Mouse (Mus musculus) lung, adult 10 weeks (tissue): Measurements from ENCODE around the gene Gm853. TPM values are rescaled to one million over a fixed set of nuclear protein-coding genes. Genes with fewer than 3 reads are reported as not detected.

Experiments used
- polyA plus RNA-seq: library from polyadenylated mRNA; stranded (reverse); fragments of 350-450 nt; fragmentation: Illumina TruSeq; extraction: RNeasy Lipid Tissue Mini Kit (QIAGEN cat#74804); gene quantifications from one replicate; pipeline ENCODE4 v1.2.3, GENCODE M21; 2014; ENCODE audit warnings: low read depth, low replicate concordance; ENCODE audit not compliant: insufficient read depth

Gm853 gene
- not detected for polyA plus RNA-seq

DNA sequence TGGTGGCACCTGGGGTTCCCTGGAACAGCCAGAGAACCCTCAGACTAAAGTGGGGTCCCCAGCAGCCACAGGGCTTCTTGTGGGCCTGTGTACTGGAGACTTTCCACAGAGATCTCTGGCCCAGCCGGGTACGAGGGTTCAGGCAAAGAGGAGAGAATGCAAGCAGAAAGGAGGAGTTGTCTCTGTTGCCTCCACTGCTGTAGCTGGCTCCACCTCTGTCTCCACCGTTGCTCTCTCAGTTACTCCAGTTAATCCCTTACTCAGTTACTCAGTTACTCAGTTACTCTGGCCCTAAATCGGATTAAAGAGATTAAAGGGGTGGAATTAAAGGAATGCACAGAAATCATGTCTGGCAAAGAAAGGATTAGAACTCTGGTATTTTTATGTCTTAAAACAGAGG, at the start of gene Gm853:
TSS of gene Gm853 (minus strand) at position 223 of the 400 bp plus-strand sequence.

DNA sequence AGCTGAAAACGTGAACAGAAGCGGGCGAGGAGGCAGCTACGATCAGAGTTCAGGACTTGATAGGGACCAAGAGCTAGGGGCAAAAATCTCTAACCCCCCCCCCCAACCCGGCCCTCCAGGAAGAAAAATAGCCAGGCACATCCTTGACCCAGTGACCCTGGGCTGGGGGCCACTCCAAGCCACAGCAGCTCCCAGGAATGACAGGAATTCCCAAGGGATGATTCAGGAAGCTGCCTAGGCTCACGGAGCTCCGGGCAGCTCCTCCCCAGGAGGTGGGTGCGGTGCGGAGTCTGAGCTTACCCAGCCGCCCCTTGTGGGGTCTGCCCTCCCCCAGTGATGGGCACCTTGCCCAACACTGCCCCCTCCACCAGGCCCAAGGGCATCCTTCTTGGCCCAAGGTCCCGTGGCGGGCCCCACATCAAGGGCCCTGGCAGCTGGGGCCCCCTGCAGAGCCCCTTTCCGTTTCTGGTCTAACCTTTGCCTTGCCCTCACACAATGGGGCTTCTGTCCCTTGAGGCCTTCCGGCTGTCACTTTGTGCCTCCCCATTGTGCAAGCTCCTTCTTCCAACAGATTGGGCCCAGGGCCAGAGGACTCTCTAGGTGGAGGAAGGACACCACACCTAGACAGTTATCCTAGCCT, 47.0 kb downstream of the Gm853 start, which contains the start of gene Tinagl1:
TSS of gene Tinagl1 (minus strand) at position 51 of the 640 bp plus-strand sequence.

Other genes with a start within 250 kb of the Gm853 start
- gene Adgrb2, start 237.5 kb downstream of the Gm853 start, polyA plus RNA-seq: 0.52 TPM
- gene Col16a1, start 174.6 kb downstream of the Gm853 start, polyA plus RNA-seq: 21.0 TPM
- gene Pef1, start 119.8 kb downstream of the Gm853 start, polyA plus RNA-seq: 66.2 TPM
- gene Hcrtr1, start 83.0 kb downstream of the Gm853 start, polyA plus RNA-seq: not detected
- 120 TPM for gene Tinagl1, start 47.3 kb downstream of the Gm853 start, polyA plus RNA-seq
- gene Serinc2, start 56.8 kb upstream of the Gm853 start, polyA plus RNA-seq: 12.5 TPM
- 84.1 TPM for gene Fabp3, start 86.2 kb upstream of the Gm853 start, polyA plus RNA-seq
- not detected for gene Gm10570, start 86.3 kb upstream of the Gm853 start, polyA plus RNA-seq
- gene Zcchc17, start 137.5 kb upstream of the Gm853 start, polyA plus RNA-seq: 24.9 TPM
- 24.0 TPM for gene Snrnp40, start 137.7 kb upstream of the Gm853 start, polyA plus RNA-seq